Mouse (Mus musculus): ENCODE data around the gene Naa35.

Gene Naa35

DNA sequence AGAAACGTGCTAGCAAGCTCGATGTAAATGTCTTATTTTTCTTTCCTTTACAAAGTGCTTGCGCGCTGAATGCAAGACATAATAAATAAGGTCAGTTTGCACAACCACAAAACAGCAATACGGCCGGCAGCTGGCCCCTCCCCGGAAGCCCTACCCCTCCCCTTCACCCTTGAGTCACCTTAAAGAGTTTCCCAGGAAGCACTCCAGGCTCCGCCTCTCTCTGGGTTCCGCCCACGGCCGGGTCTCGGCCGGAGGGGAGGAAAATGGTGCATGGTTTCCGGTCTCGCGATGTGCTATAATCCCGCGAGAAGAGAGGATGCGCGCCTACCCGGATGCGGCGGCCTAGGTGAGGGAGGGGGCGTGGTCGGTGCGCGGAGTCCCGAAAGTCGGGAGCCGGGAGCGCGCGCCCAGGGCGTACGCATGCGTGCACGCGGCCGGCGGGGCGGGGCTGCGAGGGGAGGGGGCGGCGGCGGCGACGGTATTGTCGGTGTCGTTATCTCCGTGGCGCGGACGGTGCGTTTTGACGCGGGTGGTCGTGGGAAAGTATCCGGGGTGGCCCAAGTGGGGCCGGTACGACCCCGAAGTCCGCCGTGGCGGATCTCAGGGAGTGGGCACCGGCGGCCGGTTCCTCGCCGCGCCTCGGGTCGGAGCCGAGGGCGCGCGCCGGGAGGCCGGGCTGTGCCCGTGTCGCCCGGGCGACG is at the start of gene Naa35, which contains the start of gene Agtpbp1:
Gene Naa35 (plus strand): TSS at position 313 of the 701 bp plus-strand sequence.
Gene Agtpbp1 (minus strand): TSS at position 281 of the 701 bp plus-strand sequence.
- peak; percentile 100 for DNase-seq

DNA sequence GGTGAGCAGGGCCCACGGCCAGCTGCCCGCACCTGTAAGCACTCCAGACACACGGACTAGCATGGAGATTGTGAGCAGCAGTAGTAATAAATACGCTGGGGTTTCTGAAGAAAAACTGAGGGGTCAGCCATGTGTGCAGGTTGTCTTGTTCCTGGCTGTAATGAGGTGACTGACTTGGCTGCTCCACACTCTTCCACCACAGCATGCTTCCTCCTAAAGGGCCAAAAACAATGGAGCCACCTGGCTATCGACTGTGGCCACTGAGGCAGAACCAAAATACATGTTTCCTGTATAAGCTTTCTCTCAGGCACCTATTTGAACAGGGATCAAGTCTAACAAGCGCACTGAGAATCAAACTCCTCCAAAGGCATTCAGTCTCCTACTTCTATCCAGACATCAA is 49.3 kb upstream of the Naa35 start:
- DNase-seq = no peak

DNA sequence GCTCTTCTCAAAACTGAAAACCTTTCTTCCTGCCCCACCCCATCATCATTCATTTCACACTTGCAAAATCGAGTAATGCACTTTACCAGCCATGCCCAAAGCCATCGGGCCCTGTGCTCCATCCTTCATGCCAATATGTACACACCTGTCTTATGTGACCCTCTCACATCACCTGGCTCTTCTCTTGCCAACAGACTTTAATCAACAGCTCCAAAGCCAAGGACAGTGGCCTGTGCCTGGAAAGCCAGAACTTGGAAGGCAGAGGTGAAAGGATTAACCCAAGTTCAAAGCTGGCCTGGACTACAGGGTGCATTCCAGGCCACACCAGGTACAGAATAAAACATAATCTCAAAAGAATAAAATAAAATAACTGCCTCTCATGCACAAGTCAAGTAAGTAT is 48.4 kb upstream of the Naa35 start:
- no peak for DNase-seq

DNA sequence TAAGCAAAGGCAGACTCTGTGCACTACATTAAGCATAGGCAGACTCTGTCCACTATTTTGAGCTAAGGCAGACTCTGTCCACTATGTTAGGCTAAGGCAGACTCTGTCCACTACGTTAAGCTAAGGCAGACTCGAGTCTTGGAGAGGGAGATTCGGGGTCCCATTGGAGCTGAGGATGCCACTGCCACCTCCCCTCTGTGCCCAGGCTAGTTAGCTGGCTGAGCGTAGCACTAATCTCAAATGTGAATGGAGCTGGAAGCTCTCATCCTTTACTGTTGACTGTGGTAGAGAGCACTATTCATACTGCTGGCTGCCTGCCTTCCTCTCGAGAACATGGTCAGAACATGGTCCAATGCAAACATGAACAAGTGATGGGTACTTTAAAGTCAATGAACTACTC is 46.4 kb upstream of the Naa35 start:
- no peak for DNase-seq

GRCm38 (mm10) chr13:59540030-59540429 is 45.0 kb upstream of the Naa35 start:
- DNase-seq = no peak

- no peak for DNase-seq
Measured at GRCm38 (mm10) chr13:59542411-59542810, 42.6 kb upstream of the Naa35 start.

DNA sequence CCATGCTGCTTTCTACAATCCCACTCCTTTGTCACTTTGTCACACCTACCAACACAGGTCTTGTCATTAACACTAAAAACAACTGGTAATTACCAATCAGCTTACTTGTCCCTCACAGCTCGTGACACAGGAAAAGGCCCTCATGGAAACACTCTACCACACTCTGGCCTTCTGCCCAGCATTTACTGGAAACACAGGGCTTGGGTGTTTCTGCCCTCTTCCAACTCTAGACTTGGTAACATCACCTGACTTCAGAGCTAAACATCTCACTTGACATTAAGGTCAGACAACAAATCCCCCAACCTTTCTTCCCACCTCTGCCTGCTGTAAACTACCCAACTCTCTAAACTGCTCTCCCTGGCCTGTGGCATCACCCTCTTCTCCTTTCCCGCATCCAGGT is 38.0 kb upstream of the Naa35 start:
- no peak for DNase-seq

GRCm38 (mm10) chr13:59547716-59548115 is 37.3 kb upstream of the Naa35 start:
- DNase-seq = no peak

- DNase-seq = no peak
Measured at GRCm38 (mm10) chr13:59549318-59549798, 35.7 kb upstream of the Naa35 start.

- DNase-seq = no peak
Measured at GRCm38 (mm10) chr13:59552286-59552685, 32.8 kb upstream of the Naa35 start.

DNA sequence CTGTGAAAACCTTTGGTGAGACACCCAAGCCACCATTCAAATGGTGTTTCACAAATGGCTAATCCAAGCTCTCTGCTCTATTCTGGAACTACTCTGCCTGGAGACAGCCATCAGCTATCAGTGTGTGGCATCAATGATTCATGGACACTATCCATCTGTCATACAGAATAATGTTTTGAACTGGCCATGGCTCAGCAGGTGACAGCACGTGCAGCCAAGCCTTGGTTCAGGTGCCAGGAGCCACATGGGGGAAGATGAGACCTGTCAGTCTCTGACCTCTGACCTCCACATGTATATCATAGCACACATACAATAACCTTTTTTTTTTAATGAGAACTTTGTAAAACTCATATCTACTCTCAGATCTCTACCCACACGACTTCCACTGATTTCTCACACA is 32.3 kb upstream of the Naa35 start:
- no peak for DNase-seq

DNA sequence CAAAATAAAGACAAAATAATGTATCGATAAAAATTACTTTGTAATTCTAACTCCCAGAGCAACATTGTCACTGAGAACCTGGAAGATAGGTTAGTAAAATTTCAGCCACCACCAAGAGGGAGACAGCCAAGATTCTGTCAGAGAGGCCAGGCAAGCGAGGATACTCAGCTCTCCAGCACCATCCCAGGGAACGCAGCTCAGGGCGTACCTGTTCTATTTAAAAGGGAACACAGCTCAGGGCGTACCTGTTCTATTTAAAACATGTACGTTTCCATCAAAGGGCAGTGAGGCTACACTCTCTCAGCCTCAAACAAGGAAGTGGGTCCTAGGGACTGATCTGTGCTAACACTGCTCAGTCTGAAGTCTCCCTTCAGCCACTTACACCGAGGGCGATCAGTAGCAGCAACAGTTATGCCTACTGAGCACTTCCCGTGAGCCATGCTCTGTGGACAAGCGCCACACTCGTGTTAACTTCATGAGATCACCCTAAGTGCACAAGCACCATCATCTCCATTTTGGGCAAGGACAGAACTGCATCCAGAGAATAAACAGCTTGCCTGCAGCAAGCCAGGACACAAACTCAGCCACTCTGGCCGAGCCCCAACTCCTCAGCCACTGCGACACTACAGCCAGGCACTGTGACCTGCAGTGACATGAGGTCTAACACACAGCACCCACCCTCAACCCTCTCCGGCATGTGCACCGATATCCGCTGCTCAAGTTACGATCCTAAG is 30.1 kb upstream of the Naa35 start:
- no peak for DNase-seq

DNA sequence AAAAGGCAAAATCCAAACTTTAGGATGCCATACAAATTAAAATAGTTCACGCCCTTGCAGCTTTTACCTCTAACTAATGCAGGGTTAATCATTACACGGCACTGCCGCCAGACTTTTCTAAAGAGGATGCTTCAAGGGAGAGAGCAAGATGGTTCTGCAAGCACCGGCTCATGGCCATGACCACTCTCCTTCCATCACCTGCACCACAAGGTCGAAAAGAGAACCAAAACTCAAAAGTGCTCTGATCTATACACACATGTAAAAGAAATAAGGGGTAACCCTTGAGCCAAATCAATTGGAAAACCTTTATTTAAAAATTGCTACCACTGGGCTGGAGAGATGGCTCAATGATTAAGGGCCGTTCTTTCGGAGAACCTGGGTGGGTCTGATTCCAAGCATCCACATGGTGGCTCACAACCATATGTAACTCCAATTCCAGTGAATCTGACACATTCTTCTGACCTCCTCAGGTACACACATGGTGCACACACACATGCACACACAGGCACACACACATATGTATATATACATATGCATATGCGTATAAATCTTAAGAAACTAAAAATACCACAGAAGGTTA is 29.4 kb upstream of the Naa35 start:
- no peak for DNase-seq

DNA sequence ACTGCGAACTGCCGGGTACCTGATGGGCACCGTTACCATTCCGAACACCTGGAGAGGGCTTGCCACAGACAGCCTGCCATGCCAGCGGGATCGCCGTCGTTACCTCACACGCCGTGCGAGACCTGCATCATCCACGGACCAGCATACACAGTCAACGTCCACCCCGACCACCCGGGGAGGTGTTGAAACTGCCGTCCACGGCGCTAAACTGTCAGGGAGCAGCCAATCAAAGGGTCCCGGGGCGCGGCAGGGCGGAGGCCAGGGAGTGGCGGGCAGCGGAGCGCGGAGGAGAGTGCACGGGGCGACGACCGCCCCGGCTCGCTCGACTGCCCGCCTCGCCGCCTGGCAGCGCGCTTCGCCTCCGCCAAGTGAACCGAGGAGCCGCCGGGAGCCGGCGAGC is 28.4 kb upstream of the Naa35 start:
- peak; percentile 53 for DNase-seq

- DNase-seq = peak; percentile 92
Measured at GRCm38 (mm10) chr13:59557185-59557985, 27.7 kb upstream of the Naa35 start.

DNA sequence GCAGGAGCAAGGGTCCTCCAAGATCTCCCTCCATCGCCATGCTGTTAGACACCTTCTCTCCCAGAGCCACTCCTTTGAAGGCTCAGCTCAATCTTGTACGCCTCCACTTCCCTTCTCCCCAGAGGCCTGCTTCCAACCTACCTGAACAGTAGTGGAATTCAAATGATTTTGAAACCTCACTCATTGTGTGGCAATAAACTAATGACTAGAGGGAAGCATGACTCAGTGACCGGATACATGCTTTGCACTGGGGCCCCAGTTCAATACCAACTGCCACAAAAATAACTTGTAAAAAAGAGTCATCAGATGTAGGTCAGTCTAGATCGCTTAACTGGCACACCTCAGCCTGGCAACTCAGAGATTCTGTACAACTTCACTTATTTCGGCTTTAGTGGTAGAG is 26.3 kb upstream of the Naa35 start:
- no peak for DNase-seq

GRCm38 (mm10) chr13:59562471-59562870 is 22.6 kb upstream of the Naa35 start:
- no peak for DNase-seq

DNA sequence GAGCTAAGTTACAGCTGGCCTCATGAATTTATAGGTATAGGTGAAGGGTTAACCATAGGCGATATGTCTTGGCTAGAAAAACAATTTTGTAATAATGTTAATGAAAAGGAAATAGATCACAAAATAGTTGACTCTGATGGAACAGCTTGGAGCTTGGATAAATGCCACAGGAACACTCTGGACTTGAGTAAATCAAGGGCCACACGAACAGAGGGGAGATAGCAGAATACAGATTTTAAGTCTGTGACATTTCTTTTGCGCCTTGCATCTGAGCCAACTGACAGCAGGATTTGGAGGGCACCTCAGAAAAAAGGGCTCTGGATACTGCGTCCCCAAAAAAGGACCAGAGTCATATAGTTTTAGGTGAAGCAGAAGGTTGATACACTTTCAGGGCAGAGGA is 20.6 kb upstream of the Naa35 start:
- DNase-seq = no peak

GRCm38 (mm10) chr13:59564923-59565322 is 20.1 kb upstream of the Naa35 start:
- DNase-seq = no peak

- DNase-seq = no peak
Measured at GRCm38 (mm10) chr13:59565945-59566520, 19.0 kb upstream of the Naa35 start.

DNA sequence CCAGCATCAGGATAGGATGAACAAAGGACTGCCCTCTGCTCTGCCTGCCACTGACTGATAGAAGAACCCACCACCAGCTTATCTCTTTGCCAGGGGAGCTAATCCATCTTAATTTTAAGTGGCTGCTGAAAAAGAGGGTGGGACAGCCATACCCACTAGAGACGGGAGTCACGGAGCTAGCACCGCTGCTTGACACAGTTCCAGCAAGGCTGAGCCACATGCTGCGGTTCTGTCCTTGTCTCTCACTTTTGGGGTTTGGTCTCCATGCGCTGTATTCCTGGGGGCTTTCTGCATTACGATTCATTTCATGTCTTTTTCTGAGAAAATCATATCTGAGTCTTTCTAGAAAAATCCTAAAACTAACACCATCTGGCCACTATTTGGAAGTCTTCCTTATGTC is 14.0 kb upstream of the Naa35 start:
- no peak for DNase-seq

DNA sequence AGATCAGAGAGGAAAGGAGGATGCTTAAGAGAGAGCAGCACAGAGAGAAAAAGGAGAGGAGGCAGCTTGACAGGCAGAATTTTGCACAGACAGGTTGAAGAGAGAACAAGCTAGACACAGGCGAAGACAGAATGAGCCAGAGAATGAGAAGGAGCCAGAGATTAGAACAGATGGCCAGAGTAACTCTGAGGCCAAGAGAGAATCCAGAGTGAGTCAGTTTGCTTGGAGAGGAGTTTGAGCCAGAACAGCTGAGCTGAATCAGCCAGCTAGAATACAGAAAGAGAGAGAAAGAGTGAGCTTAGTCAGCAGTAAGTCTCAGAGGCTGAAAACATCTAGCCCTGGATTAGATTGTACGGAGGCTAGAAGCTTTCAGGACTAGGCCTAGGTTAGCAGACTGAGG is 12.5 kb upstream of the Naa35 start:
- no peak for DNase-seq

DNA sequence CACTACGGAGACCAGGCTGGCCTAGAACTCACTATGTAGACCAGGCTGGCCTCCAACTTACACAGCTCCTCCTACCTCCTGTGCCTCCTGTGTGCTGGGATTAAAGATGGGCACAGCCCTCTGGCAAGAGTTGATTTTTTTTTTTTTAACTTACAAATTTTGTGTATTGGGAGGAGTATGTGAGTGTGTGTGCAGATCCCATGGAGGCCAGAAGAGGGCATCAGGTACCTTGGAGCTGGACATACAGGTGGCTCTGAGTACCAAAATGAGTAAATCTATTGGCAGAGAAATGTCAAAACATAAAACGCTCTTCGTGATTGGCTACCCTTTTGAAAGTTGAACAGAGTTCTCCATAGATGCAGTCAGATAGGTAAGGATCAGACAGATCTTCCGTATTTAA is 4.1 kb upstream of the Naa35 start:
- DNase-seq = no peak

Measured in right cerebral cortex, postnatal 14 days (tissue).